Mouse (Mus musculus): ENCODE measurements at regions not wholly inside any gene's neighbourhood (a gene's known extent, or its start where the extent isn't known, plus 50 kb on each side); places are given as distances from the start of the nearest gene placed in this dataset.

GRCm38 (mm10) chrX:18960465-18960864, 499.3 kb upstream of the 4930578C19Rik start:
- no peak overlapping the region for H3K27ac ChIP-seq (ENCODE audit: low read depth, low read length)
- no peaks in the 10 kb centered on the region for H3K9me3 ChIP-seq (ENCODE audit: control insufficient read depth, low read length)
- no peak overlapping the region for H3K9ac ChIP-seq (ENCODE audit: low read depth, low read length)
- WGBS, result 63% methylated on average over 1 of the region's 1 CpGs
- H3K4me1 ChIP-seq (ENCODE audit: control insufficient read depth, insufficient read depth, low read length), result no peaks in the 10 kb centered on the region
- H3K4me2 ChIP-seq (replicated peaks; ENCODE audit: low read depth, low read length), result no peak overlapping the region
- no peak for ATAC-seq (ENCODE audit: low FRiP score, low TSS enrichment)
- no peak overlapping the region for H3K4me3 ChIP-seq (ENCODE audit: low read length)
- no peaks in the 10 kb centered on the region for H3K27me3 ChIP-seq (ENCODE audit: control insufficient read depth, insufficient read depth, low read length)
- H3K36me3 ChIP-seq (ENCODE audit: control insufficient read depth, insufficient read depth, low read length), result no peaks in the 10 kb centered on the region

GRCm38 (mm10) chrX:18942612-18943011, 481.4 kb upstream of the 4930578C19Rik start:
- H3K4me3 ChIP-seq (ENCODE audit: low read length), result no peak overlapping the region
- H3K27ac ChIP-seq (ENCODE audit: low read depth, low read length), result no peak overlapping the region
- H3K4me1 ChIP-seq (ENCODE audit: control insufficient read depth, insufficient read depth, low read length), result no peaks in the 10 kb centered on the region
- WGBS, result 81% methylated on average over 1 of the region's 1 CpGs
- H3K9ac ChIP-seq (ENCODE audit: low read depth, low read length), result no peak overlapping the region
- no peak for ATAC-seq (ENCODE audit: low FRiP score, low TSS enrichment)
- no peak overlapping the region for H3K4me2 ChIP-seq (replicated peaks; ENCODE audit: low read depth, low read length)
- H3K36me3 ChIP-seq (ENCODE audit: control insufficient read depth, insufficient read depth, low read length), result no peaks in the 10 kb centered on the region
- no peaks in the 10 kb centered on the region for H3K9me3 ChIP-seq (ENCODE audit: control insufficient read depth, low read length)
- no peaks in the 10 kb centered on the region for H3K27me3 ChIP-seq (ENCODE audit: control insufficient read depth, insufficient read depth, low read length)

- no peaks in the 10 kb centered on the region for H3K36me3 ChIP-seq (ENCODE audit: control insufficient read depth, insufficient read depth, low read length)
- H3K9ac ChIP-seq (ENCODE audit: low read depth, low read length), result no peak overlapping the region
- H3K4me1 ChIP-seq (ENCODE audit: control insufficient read depth, insufficient read depth, low read length), result no peaks in the 10 kb centered on the region
- no peak overlapping the region for H3K4me2 ChIP-seq (replicated peaks; ENCODE audit: low read depth, low read length)
- 59% methylated on average over 1 of the region's 1 CpGs for WGBS
- no peak for ATAC-seq (ENCODE audit: low FRiP score, low TSS enrichment)
- no peaks in the 10 kb centered on the region for H3K9me3 ChIP-seq (ENCODE audit: control insufficient read depth, low read length)
- no peaks in the 10 kb centered on the region for H3K27me3 ChIP-seq (ENCODE audit: control insufficient read depth, insufficient read depth, low read length)
- no peak overlapping the region for H3K4me3 ChIP-seq (ENCODE audit: low read length)
- no peak overlapping the region for H3K27ac ChIP-seq (ENCODE audit: low read depth, low read length)
Observed at GRCm38 (mm10) chrX:18933340-18933739, 472.1 kb upstream of the 4930578C19Rik start.

GRCm38 (mm10) chrX:18923084-18923483, 461.9 kb upstream of the 4930578C19Rik start:
- Histone ChIP-seq H3K4me1 (ENCODE audit: control insufficient read depth, insufficient read depth, low read length) (no peaks in the 10 kb centered on the region), H3K27me3 (ENCODE audit: control insufficient read depth, insufficient read depth, low read length) (no peaks in the 10 kb centered on the region)

GRCm38 (mm10) chrX:18921366-18922092, 460.3 kb upstream of the 4930578C19Rik start:
- no peak for ATAC-seq (ENCODE audit: low FRiP score, low TSS enrichment)
- Histone ChIP-seq H3K27ac (ENCODE audit: low read depth, low read length) (no peak overlapping the region), H3K9ac (ENCODE audit: low read depth, low read length) (no peak overlapping the region), H3K4me2 (replicated peaks; ENCODE audit: low read depth, low read length) (no peak overlapping the region), H3K27me3 (ENCODE audit: control insufficient read depth, insufficient read depth, low read length) (no peaks in the 10 kb centered on the region), H3K9me3 (ENCODE audit: control insufficient read depth, low read length) (no peaks in the 10 kb centered on the region), H3K4me3 (ENCODE audit: low read length) (no peak overlapping the region), H3K36me3 (ENCODE audit: control insufficient read depth, insufficient read depth, low read length) (no peaks in the 10 kb centered on the region), H3K4me1 (ENCODE audit: control insufficient read depth, insufficient read depth, low read length) (no peaks in the 10 kb centered on the region)
- 73% methylated on average over 6 of the region's 6 CpGs for WGBS

More at GRCm38 (mm10) chrX:18923084-18923483, 461.9 kb upstream of the 4930578C19Rik start:
- Histone ChIP-seq H3K27ac (ENCODE audit: low read depth, low read length) (no peak overlapping the region), H3K9ac (ENCODE audit: low read depth, low read length) (no peak overlapping the region), H3K4me3 (ENCODE audit: low read length) (no peak overlapping the region), H3K4me2 (replicated peaks; ENCODE audit: low read depth, low read length) (no peak overlapping the region), H3K36me3 (ENCODE audit: control insufficient read depth, insufficient read depth, low read length) (no peaks in the 10 kb centered on the region), H3K9me3 (ENCODE audit: control insufficient read depth, low read length) (no peaks in the 10 kb centered on the region)
- 91% methylated on average over 1 of the region's 1 CpGs for WGBS
- no peak for ATAC-seq (ENCODE audit: low FRiP score, low TSS enrichment)

GRCm38 (mm10) chrX:18882784-18883171, 421.6 kb upstream of the 4930578C19Rik start:
- H3K27ac ChIP-seq (ENCODE audit: low read depth, low read length), result no peak overlapping the region
- no peaks in the 10 kb centered on the region for H3K4me1 ChIP-seq (ENCODE audit: control insufficient read depth, insufficient read depth, low read length)
- H3K9me3 ChIP-seq (ENCODE audit: control insufficient read depth, low read length), result no peaks in the 10 kb centered on the region
- 85% methylated on average over 2 of the region's 2 CpGs for WGBS
- ATAC-seq (ENCODE audit: low FRiP score, low TSS enrichment), result no peak
- H3K36me3 ChIP-seq (ENCODE audit: control insufficient read depth, insufficient read depth, low read length), result no peaks in the 10 kb centered on the region
- H3K4me3 ChIP-seq (ENCODE audit: low read length), result no peak overlapping the region
- no peak overlapping the region for H3K9ac ChIP-seq (ENCODE audit: low read depth, low read length)
- no peak overlapping the region for H3K4me2 ChIP-seq (replicated peaks; ENCODE audit: low read depth, low read length)
- H3K27me3 ChIP-seq (ENCODE audit: control insufficient read depth, insufficient read depth, low read length), result no peaks in the 10 kb centered on the region

GRCm38 (mm10) chrX:18882088-18882783, 421.0 kb upstream of the 4930578C19Rik start:
- Histone ChIP-seq H3K9me3 (ENCODE audit: control insufficient read depth, low read length) (no peaks in the 10 kb centered on the region), H3K27me3 (ENCODE audit: control insufficient read depth, insufficient read depth, low read length) (no peaks in the 10 kb centered on the region), H3K4me3 (ENCODE audit: low read length) (no peak overlapping the region), H3K36me3 (ENCODE audit: control insufficient read depth, insufficient read depth, low read length) (no peaks in the 10 kb centered on the region), H3K4me2 (replicated peaks; ENCODE audit: low read depth, low read length) (no peak overlapping the region), H3K27ac (ENCODE audit: low read depth, low read length) (no peak overlapping the region), H3K9ac (ENCODE audit: low read depth, low read length) (no peak overlapping the region), H3K4me1 (ENCODE audit: control insufficient read depth, insufficient read depth, low read length) (no peaks in the 10 kb centered on the region)
- WGBS, result 54% methylated on average over 8 of the region's 8 CpGs
- no peak for ATAC-seq (ENCODE audit: low FRiP score, low TSS enrichment)

GRCm38 (mm10) chrX:18875734-18876133, 414.5 kb upstream of the 4930578C19Rik start:
- Histone ChIP-seq H3K4me2 (replicated peaks; ENCODE audit: low read depth, low read length) (no peak overlapping the region), H3K9me3 (ENCODE audit: control insufficient read depth, low read length) (no peaks in the 10 kb centered on the region), H3K27ac (ENCODE audit: low read depth, low read length) (no peak overlapping the region), H3K4me1 (ENCODE audit: control insufficient read depth, insufficient read depth, low read length) (no peaks in the 10 kb centered on the region), H3K4me3 (ENCODE audit: low read length) (no peak overlapping the region), H3K36me3 (ENCODE audit: control insufficient read depth, insufficient read depth, low read length) (no peaks in the 10 kb centered on the region), H3K9ac (ENCODE audit: low read depth, low read length) (no peak overlapping the region), H3K27me3 (ENCODE audit: control insufficient read depth, insufficient read depth, low read length) (no peaks in the 10 kb centered on the region)
- no peak for ATAC-seq (ENCODE audit: low FRiP score, low TSS enrichment)
- WGBS, result 73% methylated on average over 1 of the region's 1 CpGs

- peak; percentile 46; the same call in 1 of the 2 replicates for ATAC-seq (ENCODE audit: low FRiP score, low TSS enrichment)
- no peaks in the 10 kb centered on the region for H3K9me3 ChIP-seq (ENCODE audit: control insufficient read depth, low read length)
- H3K4me2 ChIP-seq (replicated peaks; ENCODE audit: low read depth, low read length), result no peak overlapping the region
- H3K4me1 ChIP-seq (ENCODE audit: control insufficient read depth, insufficient read depth, low read length), result no peaks in the 10 kb centered on the region
- no peak overlapping the region for H3K4me3 ChIP-seq (ENCODE audit: low read length)
- no peak overlapping the region for H3K27ac ChIP-seq (ENCODE audit: low read depth, low read length)
- H3K9ac ChIP-seq (ENCODE audit: low read depth, low read length), result no peak overlapping the region
- H3K36me3 ChIP-seq (ENCODE audit: control insufficient read depth, insufficient read depth, low read length), result no peaks in the 10 kb centered on the region
- H3K27me3 ChIP-seq (ENCODE audit: control insufficient read depth, insufficient read depth, low read length), result no peaks in the 10 kb centered on the region
Observed at GRCm38 (mm10) chrX:18874051-18874450, 412.9 kb upstream of the 4930578C19Rik start.
